Mouse (Mus musculus): ENCODE results near the gene Gm10134.

Gm10134 gene

DNA sequence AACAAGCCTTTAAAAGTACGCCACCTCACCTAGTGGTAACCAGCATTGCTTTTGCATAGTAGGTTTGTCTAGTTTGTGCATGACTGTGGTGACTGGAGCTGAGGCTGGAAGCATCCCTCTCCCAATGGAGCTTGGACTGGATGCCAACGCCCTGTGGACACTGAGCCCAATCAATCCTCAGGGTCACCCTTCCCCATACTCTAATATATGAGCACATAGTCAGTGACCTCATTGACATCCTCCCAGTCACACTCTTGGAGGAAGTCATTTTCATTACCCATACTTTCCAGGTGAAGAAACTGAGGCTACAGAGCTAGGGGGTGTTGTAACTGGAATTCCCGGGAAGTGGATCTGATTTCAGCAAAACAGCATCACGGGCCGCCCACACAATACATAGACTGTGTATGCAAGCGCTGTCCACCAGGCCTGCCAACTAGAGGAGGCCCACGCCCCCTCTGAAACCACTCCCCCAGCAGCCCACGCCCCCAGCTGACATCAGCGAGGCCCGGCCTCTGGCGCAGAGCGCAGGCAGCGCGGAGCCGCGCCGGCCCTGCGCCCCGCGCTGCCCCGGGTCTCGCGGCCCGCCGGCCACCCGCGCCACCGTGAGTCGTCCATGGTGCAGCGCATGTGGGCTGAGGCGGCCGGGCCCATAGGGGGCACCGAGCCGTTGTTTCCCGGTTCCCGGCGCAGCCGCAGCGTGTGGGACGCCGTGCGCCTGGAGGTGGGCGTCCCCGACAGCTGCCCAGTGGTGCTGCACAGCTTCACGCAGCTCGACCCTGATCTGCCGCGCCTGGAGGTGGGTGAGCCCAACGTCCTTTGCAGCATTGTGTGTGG is 27.3 kb downstream of the Gm10134 start:
- peak; percentile 81 to 85 for DNase-seq (ENCODE audit: low spot score in 2 of 2)

DNA sequence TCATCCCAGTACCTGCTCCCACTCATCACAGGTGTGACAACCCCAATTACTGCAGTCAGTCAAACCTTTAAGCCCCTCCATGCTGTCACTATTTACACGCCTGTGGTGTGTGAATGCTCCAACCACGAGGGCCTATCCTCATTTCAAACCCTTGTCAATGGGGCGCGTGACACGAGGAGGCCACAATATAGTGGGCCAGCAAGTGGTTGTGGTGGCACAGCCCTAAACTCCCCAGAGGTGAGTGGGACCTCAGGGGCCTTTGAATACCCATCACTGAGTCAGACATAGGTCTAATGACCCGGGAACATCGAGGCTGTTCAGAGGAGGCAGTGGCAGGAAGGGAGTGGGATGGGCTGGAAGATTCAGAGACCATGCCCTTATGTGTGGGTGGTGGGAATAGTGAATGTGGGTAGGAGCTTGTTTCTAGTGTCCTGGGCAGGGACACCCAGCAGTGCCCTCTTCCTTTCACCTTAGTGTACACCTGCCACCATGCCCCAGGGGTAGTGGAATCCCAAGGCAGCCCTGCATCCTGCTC is 28.1 kb downstream of the Gm10134 start:
- no peak for DNase-seq (ENCODE audit: low spot score in 2 of 2)

DNA sequence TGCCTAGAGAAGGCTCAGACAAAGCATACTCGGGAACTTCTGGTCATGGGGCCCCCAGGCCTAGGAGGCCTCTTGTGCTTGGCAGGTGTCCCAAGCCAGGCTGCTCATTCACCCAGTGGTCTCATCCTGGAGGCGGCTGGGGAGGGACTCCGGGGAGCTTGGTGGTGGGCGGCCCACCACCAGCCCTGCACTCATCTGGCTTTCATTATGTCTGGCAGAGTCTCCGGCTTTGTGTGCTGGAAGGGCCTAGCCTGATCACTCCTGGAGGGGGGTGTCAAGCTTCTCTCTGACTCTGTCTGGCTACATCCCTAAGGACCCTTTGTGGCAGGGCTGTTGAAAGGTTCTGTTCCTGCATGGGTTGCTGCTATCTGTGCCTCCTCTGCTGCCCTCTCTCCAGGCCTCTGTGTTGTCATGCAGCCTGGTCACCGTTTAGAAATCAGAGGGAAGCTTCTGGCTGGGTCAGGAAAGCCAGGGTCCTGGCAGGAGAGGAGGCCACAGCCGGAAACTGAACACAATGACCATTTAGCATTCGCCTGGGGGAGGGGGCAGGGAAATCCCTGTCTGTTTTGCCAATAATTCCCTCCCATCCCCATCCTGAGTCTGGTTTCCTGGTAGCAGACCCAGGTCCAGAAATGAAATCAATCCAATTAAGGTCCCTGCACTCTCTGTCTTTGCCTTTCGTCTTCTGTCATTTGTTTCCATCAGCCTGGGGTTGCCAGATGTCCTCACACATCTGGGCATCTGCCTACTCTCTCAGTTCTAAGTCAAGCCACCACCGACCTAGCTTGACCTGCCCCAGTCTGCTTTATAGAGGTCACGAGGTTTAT is 28.8 kb downstream of the Gm10134 start:
- no peak for DNase-seq (ENCODE audit: low spot score in 2 of 2)

DNA sequence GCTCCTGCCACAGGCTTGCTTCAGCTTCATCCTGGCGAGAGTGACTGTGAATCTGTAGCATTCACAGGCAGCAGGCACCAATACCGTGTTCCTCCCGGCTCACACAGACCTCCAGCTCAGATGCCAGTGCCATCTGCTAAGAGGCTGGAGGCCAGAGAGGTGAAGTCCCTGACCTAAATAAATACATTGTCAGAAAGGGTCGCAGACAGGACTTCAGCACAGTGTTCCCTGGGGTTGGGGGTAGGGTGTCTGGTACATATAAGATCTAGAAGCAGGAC is 29.3 kb downstream of the Gm10134 start:
- DNase-seq (ENCODE audit: low spot score in 2 of 2) = no peak

DNA sequence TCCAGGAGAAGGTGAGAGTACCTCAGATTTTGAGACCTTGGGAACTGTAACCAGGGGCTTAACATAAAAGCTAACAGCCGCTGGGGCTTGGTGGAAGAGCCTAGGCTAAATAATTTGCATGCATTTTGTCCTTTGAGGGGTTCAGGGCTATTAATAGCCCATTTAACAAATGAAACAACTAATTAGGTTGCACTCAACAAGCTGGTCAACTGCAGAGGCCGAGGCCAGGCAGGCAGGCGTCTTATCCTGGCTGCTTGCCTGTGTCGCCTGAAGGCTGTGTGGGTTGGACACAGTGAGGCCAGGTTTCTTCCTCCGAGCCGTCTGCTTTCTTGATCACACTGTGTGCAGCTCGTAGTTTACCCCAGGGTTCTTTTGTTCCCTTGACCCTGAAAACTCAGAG is 29.8 kb downstream of the Gm10134 start:
- no peak for DNase-seq (ENCODE audit: low spot score in 2 of 2)

DNA sequence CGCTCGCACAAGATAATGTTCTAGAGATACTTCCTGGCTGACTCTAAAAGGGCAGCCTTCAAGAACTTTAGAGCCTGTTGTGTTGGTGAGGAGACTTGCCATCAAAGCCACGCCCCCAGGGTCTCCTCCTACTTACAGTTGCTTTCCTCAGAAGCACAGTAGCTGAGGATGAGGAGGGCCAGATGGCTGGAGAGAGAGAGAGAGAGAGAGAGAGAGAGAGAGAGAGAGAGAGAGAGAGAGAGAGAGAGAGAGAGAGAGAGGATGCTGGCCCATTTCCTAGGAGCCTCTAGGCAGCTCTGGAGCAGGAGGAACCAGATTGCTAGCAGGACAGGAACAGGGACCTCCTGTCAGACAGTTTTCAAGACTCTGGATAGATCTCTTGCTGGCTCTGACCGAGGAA is 30.3 kb downstream of the Gm10134 start:
- DNase-seq (ENCODE audit: low spot score in 2 of 2) = no peak

DNA sequence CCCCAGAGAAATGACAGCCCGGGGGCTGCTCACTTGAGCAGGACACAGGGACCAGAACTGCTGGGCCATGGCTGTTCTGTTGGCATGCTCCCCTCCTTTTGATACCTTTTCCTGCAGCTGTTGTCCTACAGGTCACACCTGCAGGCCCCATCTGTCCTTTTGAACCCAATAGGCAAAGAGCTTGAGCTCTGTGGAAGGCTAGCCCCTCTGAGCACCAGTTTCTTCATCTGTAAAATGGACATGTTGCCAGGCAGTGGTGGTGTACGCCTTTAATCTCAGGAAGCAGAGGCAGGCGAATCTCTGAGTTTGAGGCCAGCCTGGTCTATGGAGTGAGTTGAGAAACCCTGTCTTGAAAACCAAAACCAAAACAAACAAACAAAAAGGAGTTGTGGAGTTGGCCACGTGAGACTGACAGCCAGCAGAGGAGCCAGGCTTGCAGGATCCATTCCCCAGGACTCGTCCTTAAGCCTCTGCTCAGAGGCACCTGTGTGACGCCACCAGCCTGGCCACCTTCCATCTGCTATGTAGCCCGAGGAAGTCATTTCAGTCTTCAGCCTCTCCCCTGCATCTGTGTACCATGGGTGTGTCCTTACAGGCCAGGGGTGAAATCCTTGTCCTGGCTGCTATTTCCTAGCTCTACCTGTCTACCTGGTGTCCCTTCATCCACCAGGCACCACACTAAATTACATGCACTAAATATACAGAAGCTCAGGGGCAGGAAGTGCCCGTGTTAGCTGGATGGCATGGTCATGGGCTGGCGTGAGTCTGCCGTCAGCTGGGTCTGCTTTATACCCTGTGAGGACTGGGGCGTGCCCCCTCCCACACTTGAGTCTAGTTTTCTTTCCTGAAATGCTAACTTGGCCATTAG is 31.1 kb downstream of the Gm10134 start:
- DNase-seq (ENCODE audit: low spot score in 2 of 2) = no peak

DNA sequence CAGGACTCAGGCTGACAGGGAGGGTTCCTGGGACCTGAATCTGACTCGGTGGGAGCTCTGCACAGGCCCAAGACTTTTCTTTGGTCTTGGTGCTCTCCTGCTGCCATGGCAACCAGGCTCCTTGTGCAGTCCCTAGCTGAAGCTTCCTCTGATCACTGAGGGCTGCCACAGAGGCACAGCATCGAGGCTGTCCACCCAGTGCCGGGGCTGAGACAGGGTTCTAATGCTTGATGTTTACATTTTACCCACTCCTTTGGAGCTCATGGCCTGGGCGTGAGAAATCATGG is 31.7 kb downstream of the Gm10134 start:
- DNase-seq (ENCODE audit: low spot score in 2 of 2) = no peak

DNA sequence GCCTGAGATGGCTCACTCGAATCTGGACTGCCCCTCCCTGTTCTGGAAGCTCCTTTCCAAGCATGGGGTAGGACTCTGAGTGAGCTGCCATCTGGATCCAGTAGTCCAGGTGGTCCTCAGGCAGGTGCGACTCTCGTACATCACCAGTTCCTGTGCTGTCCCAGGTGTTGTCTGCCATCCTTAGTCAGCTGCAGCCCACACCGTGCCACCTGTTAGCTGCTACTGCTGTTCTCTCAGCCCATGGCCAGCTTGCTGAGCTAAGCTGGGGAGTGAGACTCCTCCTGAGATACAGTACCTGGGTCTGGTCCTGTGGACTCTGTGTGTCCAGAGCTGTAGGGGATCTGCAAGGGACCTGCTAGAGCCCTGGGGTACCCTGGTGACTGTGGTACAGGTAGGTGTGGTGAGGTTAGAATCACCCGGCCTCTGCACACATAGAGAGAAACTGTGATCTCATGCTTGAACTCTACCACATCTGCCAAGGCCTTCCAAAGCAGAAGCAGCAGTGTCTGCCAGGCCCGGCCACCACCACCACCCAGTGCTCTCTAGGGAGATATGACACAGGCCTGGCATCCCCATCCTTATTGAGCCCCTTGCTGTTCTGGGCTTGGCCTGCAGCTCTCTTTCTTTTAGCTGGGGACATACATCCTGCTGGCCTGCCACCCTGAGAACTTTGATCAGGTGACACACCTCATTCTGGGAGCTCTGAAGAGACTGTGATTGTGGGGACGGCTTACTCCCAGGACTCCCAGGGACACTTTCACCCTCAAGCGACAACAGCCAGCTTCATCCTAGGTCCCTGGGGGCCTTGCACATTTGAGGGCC is 32.3 kb downstream of the Gm10134 start:
- DNase-seq (ENCODE audit: low spot score in 2 of 2) = no peak

DNA sequence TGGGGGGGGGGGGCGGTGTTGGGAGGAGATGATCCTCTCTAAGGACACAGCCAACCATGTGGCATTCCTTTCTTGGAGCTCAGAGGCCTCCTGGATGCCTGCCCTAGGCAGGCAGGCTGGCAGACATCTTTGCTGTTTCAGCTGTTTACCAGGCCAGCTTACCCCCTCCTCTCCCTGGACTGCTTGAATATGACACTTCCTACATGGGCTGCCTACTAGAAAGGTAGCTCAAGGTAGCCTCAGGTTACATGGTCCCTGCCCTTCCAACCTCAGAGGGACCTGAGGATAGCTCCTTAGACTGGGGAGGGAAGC is 32.9 kb downstream of the Gm10134 start:
- DNase-seq (ENCODE audit: low spot score in 2 of 2) = no peak

DNA sequence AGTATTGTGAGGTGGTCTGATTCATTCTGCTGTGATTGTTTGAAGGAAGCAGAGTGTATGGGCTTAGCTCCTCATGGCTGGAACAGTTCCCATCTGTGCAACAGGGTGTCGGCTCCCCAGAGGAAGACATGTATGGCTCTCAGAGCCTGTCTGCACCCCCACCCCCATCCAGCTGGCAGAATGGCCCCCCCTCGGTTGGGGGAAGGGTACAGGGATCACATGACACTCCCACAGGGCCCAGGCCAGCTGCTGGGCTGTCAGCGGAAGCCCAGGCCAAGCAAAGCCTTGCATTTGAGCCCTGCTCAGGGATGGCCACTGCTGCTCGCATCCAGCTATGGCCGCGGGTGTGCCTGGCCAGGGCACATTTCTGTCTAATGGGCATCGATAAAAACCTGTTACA is 33.3 kb downstream of the Gm10134 start:
- peak; percentile 67 to 87 for DNase-seq (ENCODE audit: low spot score in 2 of 2)

DNA sequence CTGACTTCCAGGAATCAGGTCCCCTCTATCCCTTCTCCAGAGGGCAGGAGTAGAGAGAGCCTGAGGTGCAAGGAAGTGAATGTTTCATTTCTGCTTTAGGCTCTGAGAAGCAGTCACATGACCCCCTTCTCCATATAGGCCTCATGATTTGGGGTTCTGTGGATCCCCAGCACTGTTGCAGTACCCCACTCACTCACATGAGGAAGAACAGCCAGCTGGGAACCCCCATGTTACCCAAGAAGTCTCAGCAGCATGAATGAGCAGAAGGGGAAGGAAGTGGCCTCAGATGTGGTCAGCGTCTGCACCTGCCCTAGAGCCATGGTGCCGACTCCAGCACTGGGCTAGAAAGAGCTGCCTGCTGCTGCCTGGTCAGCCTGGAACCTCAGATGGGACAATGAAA is 34.1 kb downstream of the Gm10134 start:
- no peak for DNase-seq (ENCODE audit: low spot score in 2 of 2)

DNA sequence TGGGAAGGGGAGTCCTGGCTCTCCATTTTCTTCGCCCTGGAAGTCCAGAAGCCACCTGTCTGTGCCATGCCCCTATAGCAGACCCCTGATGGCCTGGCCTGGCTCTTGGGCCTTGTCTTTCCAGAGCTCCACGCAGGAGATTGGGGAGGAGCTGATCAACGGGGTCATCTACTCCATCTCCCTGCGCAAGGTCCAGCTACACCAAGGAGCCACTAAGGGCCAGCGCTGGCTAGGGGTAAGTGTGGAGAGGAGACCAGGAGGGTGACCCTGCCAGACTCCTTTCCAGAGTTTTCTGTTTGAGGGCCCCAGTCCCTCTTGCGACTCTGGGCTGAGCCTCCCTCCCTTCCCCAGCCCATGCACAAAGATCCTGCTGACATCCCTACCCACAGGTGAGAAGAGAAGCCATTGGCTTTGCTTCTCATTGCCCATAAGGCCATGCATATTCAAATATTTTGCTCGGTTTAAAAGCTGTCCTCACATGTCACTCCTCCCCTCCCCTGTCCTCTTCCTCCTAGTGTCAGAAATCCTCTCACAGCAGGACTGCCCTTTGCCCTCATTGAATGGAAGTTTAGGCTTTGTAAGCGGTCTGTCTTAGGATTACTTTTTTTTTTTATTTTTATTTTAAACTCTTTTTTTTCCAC is 34.8 kb downstream of the Gm10134 start:
- no peak for DNase-seq (ENCODE audit: low spot score in 2 of 2)

DNA sequence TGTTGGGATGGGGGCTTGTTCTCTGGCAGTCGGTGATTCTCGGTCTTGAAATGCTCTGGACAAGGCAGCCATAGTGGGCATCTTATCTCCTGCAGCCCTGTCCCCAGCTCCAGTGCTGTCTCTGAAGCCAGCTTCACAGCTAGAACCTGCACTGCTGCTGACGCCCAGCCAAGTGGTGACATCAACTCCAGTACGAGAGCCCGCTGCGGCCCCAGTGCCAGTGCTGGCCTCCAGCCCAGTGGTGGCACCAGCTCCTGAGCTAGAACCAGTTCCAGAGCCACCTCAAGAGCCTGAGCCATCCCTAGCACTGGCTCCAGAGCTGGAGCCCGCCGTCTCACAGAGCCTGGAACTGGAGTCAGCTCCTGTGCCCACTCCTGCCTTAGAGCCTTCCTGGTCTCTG is 38.0 kb downstream of the Gm10134 start:
- no peak for DNase-seq (ENCODE audit: low spot score in 2 of 2)

DNA sequence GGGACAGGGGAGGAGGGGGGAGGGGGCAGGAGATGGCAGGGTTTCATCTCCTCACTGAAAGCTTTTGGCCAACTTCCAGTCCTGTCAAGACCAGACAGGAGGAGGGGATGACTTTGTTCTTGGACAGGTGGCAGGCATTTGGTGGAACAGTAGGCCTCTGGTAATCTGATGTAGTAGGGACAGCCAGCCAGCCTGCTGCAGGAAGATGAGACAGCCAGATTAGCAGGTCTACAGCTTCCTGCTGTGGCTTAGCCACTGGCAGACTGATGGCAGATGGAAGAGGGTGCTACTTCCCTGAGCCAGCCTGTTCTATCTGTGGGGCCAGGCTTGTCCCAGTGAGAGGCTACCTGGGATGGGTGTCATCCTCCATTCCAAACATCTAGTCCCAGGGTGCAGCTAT is 40.1 kb downstream of the Gm10134 start:
- DNase-seq (ENCODE audit: low spot score in 2 of 2) = no peak

DNA sequence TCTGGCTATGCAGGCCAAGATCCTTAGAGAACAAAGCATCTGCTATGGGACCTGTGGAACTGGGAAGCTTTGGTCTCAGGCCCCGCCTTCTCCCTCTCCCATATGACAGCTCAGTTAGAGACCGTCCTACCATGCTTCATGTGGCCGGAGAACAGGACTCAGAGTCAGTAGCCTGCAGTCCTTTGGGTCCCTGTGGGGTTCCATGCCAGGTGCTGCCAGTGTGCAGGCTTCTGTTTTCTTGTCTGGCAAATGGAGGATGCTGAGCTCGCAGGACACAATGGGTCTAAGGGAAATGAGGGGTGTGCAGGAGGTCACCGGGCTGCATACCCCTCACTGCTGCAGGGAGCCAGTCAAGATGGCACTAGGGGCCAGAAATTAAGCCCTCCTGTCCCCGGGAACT is 40.7 kb downstream of the Gm10134 start:
- no peak for DNase-seq (ENCODE audit: low spot score in 2 of 2)

DNA sequence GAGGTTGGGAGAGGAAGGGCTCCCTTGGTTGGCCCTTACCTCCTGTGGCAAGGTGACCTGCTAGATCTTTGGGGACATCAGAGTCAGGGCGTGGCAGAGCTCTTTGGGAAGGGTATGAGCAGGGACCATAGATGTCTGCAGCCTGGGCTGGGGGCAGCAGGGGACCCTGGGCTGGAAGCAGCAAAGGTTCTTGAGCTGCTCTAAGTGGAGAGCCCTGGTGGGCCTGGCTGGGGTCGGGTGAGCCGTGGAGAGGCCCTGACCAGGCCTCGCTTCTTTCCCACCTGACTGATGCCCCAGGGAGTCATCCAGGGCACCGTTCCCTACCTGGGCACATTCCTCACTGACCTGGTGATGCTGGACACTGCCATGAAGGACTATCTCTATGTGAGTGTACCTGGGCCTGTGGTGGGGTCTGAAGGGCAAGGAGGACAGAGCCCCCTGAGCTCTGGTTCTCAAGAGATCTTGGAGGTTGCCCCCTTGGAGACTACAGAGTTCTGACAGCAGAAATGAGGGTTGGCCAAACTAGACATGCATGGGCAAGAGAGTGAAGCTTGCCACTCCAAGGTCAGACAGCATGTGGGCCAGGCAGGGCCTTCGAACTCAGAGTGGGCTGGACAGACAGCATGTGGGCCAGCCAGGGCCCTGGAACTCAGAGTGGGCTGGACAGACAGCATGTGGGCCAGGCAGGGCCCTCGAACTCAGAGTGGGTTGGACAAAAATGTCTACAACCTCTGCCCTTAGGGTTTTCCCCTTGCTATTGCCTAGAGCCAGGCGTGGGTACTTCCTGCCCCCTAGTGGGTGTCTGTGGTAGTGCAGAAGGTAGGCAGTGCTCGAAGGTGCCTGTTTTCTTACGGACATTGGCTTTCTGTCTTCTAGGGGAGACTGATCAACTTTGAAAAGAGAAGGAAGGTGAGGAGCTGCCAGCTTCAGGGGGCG is 41.6 kb downstream of the Gm10134 start:
- peak in 1 of 2 experiments; percentile 78 for DNase-seq (ENCODE audit: low spot score in 2 of 2)

DNA sequence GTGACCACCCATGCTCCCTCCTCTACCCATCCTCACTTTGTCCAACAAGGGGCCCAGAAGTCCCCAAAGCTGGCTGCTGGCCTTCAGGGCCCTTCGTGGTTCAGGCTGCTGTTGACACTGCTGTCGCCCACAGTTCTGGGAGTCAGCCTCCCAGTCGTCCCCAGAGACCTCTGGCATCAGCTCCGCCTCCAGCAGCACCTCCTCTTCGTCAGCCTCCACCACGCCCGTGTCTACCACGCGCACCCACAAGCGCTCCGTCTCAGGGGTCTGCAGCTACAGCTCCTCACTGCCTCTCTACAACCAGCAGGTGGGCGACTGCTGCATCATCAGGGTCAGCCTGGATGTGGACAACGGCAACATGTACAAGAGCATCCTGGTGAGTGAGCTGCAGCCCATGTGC is 43.3 kb downstream of the Gm10134 start:
- DNase-seq (ENCODE audit: low spot score in 2 of 2) = no peak

DNA sequence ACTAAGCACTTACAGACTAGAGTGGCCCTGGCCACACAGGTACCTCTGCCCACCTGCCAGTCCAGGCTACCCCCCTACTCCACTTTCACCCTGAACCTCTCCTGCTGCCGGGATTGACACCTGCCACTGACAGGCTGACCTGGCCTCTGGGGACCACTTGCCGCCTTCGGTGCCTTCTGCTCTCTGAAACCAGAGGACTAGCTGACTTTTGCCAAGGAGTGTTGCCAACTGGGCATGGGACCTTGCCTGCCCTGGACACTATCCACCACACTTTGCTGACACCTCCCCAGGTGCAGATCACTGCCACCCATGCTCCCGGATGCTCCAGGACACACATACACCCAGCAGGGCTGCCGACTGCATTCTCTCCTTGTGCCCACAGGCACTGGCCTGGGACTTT is 46.4 kb downstream of the Gm10134 start:
- DNase-seq (ENCODE audit: low spot score in 2 of 2) = no peak
